Mouse (Mus musculus) G1E (cell line): ENCODE measurements around the gene Gmds. TPM values are rescaled to one million over a fixed set of nuclear protein-coding genes. Genes with fewer than 3 reads are reported as not detected.

Experiments used
- ATAC-seq: 2 replicates; pipeline ENCODE4 v1.8.0; 2016; ENCODE audit warnings: mild to moderate bottlenecking; ENCODE audit not compliant: insufficient number of reproducible peaks, poor library complexity, low FRiP score, severe bottlenecking; ENCODE audit errors: extremely low read depth
- DNase-seq: peaks from one replicate; pipeline ENCODE4 v3.0.0; 2012; ENCODE audit warnings: low spot score
- H3K27me3 ChIP-seq: 2 replicates; pipeline ENCODE4 v1.6.1; 2012; ENCODE audit warnings: mild to moderate bottlenecking, low read length, inconsistent platforms; ENCODE audit not compliant: insufficient read depth
- H3K36me3 ChIP-seq: replicated peaks from 2 replicates; pipeline ENCODE3; 2012; ENCODE audit warnings: mild to moderate bottlenecking, inconsistent platforms
- H3K4me1 ChIP-seq: 2 replicates; pipeline ENCODE4 v1.6.1; 2012; ENCODE audit warnings: low read depth, low read length, inconsistent platforms, mixed read lengths; ENCODE audit not compliant: insufficient read depth
- H3K4me3 ChIP-seq: 2 replicates; pipeline ENCODE4 v1.5.1; 2012; ENCODE audit warnings: low read depth, mild to moderate bottlenecking, inconsistent platforms, low read length, moderate library complexity, mixed read lengths
- H3K9me3 ChIP-seq: replicated peaks from 2 replicates; pipeline ENCODE4 v1.6.1; 2012; ENCODE audit warnings: inconsistent platforms
- CTCF ChIP-seq: IDR thresholded peaks from 2 replicates; pipeline ENCODE4 v1.5.1; 2012; ENCODE audit warnings: low read depth, low read length, inconsistent platforms, mixed read lengths
- GATA1 ChIP-seq: IDR thresholded peaks from 2 replicates; pipeline ENCODE4 v1.6.1; 2012; ENCODE audit warnings: borderline replicate concordance, low read length, inconsistent platforms, mixed read lengths
- GATA2 ChIP-seq: IDR thresholded peaks from 2 replicates; pipeline ENCODE4 v1.6.1; 2012; ENCODE audit warnings: low read depth, low read length, inconsistent platforms, borderline replicate concordance
- POLR2AphosphoS5 ChIP-seq: IDR thresholded peaks from 2 replicates; pipeline ENCODE4 v1.6.1; 2012; ENCODE audit warnings: low read depth, low read length, inconsistent platforms; ENCODE audit not compliant: insufficient replicate concordance
- TAL1 ChIP-seq: conservative IDR thresholded peaks from 2 replicates; pipeline ENCODE4 v1.6.1; 2012; ENCODE audit warnings: low read depth, low read length, inconsistent platforms, mixed read lengths
- polyA plus RNA-seq: library from polyadenylated mRNA; stranded (reverse); fragments of >175 nt; gene quantifications from 2 replicates; pipeline ENCODE4 v1.2.3, GENCODE M21; 2012
- total RNA-seq, 2 experiments: library from RNA; stranded (forward) in 1 of 2; stranded (reverse) in 1 of 2; fragments of 200-1000 nt in 1 of 2; fragments of >200 nt in 1 of 2; fragmentation: Nextera tagmentation in 1 of 2; gene quantifications; 2 replicates each; pipeline ENCODE4 v1.2.3; 2014 to 2017

Gene Gmds
- total and polyA plus RNA-seq, 3 experiments = 19.9 to 27.5 (median 22.1) TPM

DNA sequence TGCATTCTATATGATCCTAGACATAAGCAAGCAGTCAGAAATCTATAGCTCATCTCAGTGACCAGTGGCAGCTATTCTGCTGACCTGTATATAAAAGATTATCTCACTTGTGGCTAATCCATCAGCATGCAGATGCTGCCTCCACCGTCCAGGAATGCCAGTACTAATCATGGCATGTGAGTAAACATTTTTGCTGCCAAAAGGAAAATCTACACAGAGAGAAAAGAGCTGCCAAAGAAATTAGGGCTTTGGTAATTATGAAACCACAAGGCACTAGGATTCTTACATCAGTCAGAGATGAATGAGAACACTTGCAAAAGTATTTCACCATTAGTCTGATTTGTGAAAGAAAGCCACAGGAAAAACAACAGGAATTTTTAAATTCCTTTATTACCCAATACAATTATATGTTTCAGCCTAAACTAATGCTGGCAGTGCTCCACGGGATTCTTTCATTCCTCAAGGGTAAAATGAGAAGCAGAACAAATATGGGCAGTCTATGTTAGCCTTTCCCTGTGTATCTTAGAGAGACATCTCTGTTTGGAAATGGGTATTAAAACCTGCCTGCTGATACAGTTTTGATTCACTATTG, 71.3 kb downstream of the Gmds start:
- no peak for ATAC-seq
- TF ChIP-seq CTCF (no peak), GATA2 (no peak), GATA1 (no peak), TAL1 (no peak), POLR2AphosphoS5 (no peak)
- Histone ChIP-seq H3K4me1 (no peaks in the 10 kb centered on the region), H3K4me3 (no peak overlapping the region), H3K27me3 (no peaks in the 10 kb centered on the region), H3K36me3 (no peaks in the 10 kb centered on the region), H3K9me3 (no peaks in the 10 kb centered on the region)
- DNase-seq = no peak

DNA sequence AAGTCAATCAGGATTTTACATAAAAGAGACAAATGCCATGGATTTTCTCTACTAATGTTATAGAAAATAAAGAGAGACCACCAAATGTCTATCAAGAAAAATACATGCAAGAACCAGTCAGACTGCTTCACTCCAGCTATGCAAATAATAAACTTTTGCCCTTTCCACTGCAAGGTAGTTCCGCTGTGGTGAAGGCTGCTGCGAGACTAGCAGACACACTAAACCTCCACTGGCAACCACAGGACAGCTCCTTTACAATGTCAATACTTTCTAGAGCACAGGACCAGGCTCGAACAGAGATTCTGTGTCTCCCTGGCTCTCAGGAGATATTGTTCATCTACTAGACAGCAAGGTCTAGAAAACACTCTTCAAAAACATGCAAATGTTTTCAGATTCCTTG, 71.8 kb downstream of the Gmds start:
- no peak for TF ChIP-seq GATA2
- no peak for TF ChIP-seq TAL1
- TF ChIP-seq CTCF = no peak
- TF ChIP-seq GATA1 = no peak
- no peak for TF ChIP-seq POLR2AphosphoS5
- no peak for DNase-seq

DNA sequence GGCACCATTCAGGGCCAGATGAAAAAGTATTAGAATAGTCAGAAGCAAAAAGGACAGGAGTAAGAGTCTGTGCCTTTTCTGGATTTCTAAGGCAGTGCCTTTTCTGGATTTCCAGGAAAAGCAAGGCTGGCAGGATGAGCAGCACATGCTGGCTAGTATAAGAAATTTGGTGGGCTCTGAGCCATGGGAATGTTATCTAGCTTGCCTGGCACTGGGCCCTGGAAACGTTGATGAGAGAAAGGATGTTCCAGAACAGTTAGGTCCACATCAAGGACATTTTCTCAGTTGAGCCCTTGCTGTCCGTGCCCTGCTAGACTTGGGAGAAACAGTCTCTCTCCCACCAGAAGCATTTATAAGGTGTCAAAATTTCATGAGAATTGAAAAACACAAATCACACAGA, 82.4 kb downstream of the Gmds start:
- TF ChIP-seq TAL1 (no peak), POLR2AphosphoS5 (no peak), GATA1 (no peak), CTCF (no peak), GATA2 (no peak)
- ATAC-seq (no peak), DNase-seq (no peak)
- Histone ChIP-seq H3K4me3 (no peak overlapping the region), H3K36me3 (no peaks in the 10 kb centered on the region), H3K9me3 (no peaks in the 10 kb centered on the region), H3K27me3 (no peaks in the 10 kb centered on the region), H3K4me1 (no peaks in the 10 kb centered on the region; the same call in 1 of the 2 replicates)

More for the DNA sequence above, 71.8 kb downstream of the Gmds start:
- H3K4me3 ChIP-seq = no peak overlapping the region
- no peaks in the 10 kb centered on the region for H3K4me1 ChIP-seq
- H3K9me3 ChIP-seq = no peaks in the 10 kb centered on the region
- H3K36me3 ChIP-seq = no peaks in the 10 kb centered on the region
- ATAC-seq = no peak
- H3K27me3 ChIP-seq = no peaks in the 10 kb centered on the region

DNA sequence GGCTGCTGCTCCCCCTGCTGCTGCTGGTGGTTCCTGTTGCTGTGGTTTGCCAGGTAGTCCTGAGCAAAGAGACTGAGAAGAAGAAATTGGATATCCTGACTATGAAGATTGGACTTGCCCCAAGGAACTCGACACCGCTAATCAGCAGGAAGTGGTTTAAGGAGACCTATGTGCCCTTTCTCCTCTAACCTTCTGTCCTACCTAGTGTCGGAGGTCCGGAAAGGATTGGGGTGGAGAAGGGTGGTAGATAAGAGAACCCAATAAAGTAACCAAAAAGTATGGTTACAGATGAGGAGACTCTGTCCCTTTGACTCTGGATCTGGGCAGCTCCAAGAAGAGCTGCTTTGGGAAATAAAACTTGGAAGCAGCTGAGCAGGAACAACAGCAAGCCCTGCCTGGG, 86.3 kb downstream of the Gmds start:
- DNase-seq = no peak
- no peak for TF ChIP-seq POLR2AphosphoS5
- TF ChIP-seq CTCF = no peak
- TF ChIP-seq GATA1 = no peak
- no peak for TF ChIP-seq GATA2
- no peak for TF ChIP-seq TAL1
- no peak for ATAC-seq
- no peaks in the 10 kb centered on the region for H3K36me3 ChIP-seq
- no peaks in the 10 kb centered on the region for H3K27me3 ChIP-seq
- H3K4me1 ChIP-seq = no peaks in the 10 kb centered on the region
- H3K4me3 ChIP-seq = no peak overlapping the region
- H3K9me3 ChIP-seq = no peaks in the 10 kb centered on the region

DNA sequence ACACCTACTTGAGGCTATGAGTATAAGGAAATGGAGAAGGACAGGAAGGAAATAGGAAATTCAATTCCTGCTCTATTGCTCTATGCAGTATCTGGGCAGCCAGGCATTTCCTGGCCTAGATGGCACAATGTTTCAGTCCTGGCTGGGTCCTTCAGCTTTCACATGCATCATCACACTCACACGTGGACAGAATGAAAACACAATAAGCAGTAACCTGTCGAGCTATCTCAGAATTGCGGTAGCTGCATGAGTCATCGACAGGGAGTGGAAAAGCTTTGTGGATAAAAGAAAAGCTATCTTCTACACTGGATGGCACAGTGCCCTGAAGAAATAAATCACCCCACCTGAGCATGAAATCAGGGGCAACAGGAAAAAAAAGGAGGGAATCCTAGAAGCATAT, 96.3 kb downstream of the Gmds start:
- H3K36me3 ChIP-seq = no peaks in the 10 kb centered on the region
- no peak for TF ChIP-seq CTCF
- no peak for TF ChIP-seq GATA1
- TF ChIP-seq GATA2 = no peak
- no peak for TF ChIP-seq POLR2AphosphoS5
- no peak for TF ChIP-seq TAL1
- H3K27me3 ChIP-seq = no peaks in the 10 kb centered on the region
- no peak for ATAC-seq
- no peak overlapping the region for H3K4me3 ChIP-seq
- H3K9me3 ChIP-seq = no peaks in the 10 kb centered on the region
- no peak for DNase-seq
- H3K4me1 ChIP-seq = no peaks in the 10 kb centered on the region

DNA sequence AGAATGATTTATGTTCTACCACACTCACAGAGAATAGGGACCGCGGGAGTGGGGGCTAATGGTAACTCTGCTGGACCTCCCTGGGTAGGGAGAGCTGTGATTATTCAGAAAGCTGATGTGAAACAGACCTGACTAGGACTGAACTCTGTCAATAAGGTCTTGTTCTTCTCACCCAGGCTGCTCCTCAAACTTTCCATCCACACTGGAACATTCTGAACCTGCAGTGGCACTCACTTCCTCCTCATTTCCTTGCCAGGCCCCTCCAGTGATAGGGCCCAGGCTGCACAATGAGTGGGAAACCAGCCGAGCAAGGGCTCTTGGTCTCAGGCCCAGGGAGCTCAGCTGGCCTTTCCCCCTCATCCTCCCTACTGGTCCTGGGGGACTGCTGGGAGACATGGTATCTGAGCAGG, 102.3 kb downstream of the Gmds start:
- TF ChIP-seq GATA1 = no peak
- no peak for TF ChIP-seq POLR2AphosphoS5
- no peak for TF ChIP-seq GATA2
- TF ChIP-seq CTCF = no peak
- no peak for TF ChIP-seq TAL1
- Histone ChIP-seq H3K36me3 (no peaks in the 10 kb centered on the region), H3K27me3 (peaks cover 2% of the 10 kb centered on the region; the same call in 1 of the 2 replicates), H3K4me1 (no peaks in the 10 kb centered on the region), H3K4me3 (no peak overlapping the region), H3K9me3 (no peaks in the 10 kb centered on the region)
- ATAC-seq = no peak
- no peak for DNase-seq
